Mouse (Mus musculus): ENCODE data around the gene Mroh3.

Mroh3 gene

GRCm38 (mm10) chr1:136228328-136229039, 15.9 kb upstream of the Mroh3 start:
- DNase-seq (ENCODE audit: low spot score) = no peak

- DNase-seq (ENCODE audit: low spot score) = no peak
These were observed 15.2 kb upstream of the Mroh3 start for GRCm38 (mm10) chr1:136227870-136228269.

GRCm38 (mm10) chr1:136226626-136227025, 14.0 kb upstream of the Mroh3 start:
- no peak for DNase-seq (ENCODE audit: low spot score)

- no peak for DNase-seq (ENCODE audit: low spot score)
These were observed 13.2 kb upstream of the Mroh3 start for GRCm38 (mm10) chr1:136225846-136226245.

- DNase-seq (ENCODE audit: low spot score) = no peak
These were observed 11.2 kb upstream of the Mroh3 start for GRCm38 (mm10) chr1:136223758-136224342.

- no peak for DNase-seq (ENCODE audit: low spot score)
These were observed 9.8 kb upstream of the Mroh3 start for GRCm38 (mm10) chr1:136222386-136222785.

GRCm38 (mm10) chr1:136220037-136220871, 7.6 kb upstream of the Mroh3 start:
- no peak for DNase-seq (ENCODE audit: low spot score)

- DNase-seq (ENCODE audit: low spot score) = no peak
These were observed 1.7 kb upstream of the Mroh3 start for GRCm38 (mm10) chr1:136214304-136214703.

- no peak for DNase-seq (ENCODE audit: low spot score)
These were observed 22.6 kb downstream of the Mroh3 start for GRCm38 (mm10) chr1:136190033-136190432.

- DNase-seq (ENCODE audit: low spot score) = no peak
These were observed 33.1 kb downstream of the Mroh3 start for GRCm38 (mm10) chr1:136179511-136180001.

GRCm38 (mm10) chr1:136178741-136179140, 33.9 kb downstream of the Mroh3 start:
- no peak for DNase-seq (ENCODE audit: low spot score)

- no peak for DNase-seq (ENCODE audit: low spot score)
These were observed 35.5 kb downstream of the Mroh3 start for GRCm38 (mm10) chr1:136177085-136177484.

- DNase-seq (ENCODE audit: low spot score) = no peak
These were observed 37.4 kb downstream of the Mroh3 start for GRCm38 (mm10) chr1:136175183-136175582.

- DNase-seq (ENCODE audit: low spot score) = no peak
These were observed 38.5 kb downstream of the Mroh3 start for GRCm38 (mm10) chr1:136174101-136174606.

- no peak for DNase-seq (ENCODE audit: low spot score)
These were observed 39.9 kb downstream of the Mroh3 start for GRCm38 (mm10) chr1:136172696-136173095.

GRCm38 (mm10) chr1:136170109-136170508, 42.5 kb downstream of the Mroh3 start:
- peak; percentile 74 for DNase-seq (ENCODE audit: low spot score)

GRCm38 (mm10) chr1:136167657-136168056, 45.0 kb downstream of the Mroh3 start:
- DNase-seq (ENCODE audit: low spot score) = no peak

GRCm38 (mm10) chr1:136165436-136165835, 47.2 kb downstream of the Mroh3 start:
- DNase-seq (ENCODE audit: low spot score) = no peak

- DNase-seq (ENCODE audit: low spot score) = no peak
These were observed 51.2 kb downstream of the Mroh3 start for GRCm38 (mm10) chr1:136161333-136161921.

GRCm38 (mm10) chr1:136160930-136161329, 51.7 kb downstream of the Mroh3 start:
- no peak for DNase-seq (ENCODE audit: low spot score)

GRCm38 (mm10) chr1:136160297-136160696, 52.3 kb downstream of the Mroh3 start:
- no peak for DNase-seq (ENCODE audit: low spot score)

- no peak for DNase-seq (ENCODE audit: low spot score)
These were observed 52.8 kb downstream of the Mroh3 start for GRCm38 (mm10) chr1:136159830-136160229.

All from layer of hippocampus, adult 9-10 months (tissue).